Mouse (Mus musculus): ENCODE data around the gene Ccdc184. TPM values are rescaled to one million over a fixed set of nuclear protein-coding genes. Genes with fewer than 3 reads are reported as not detected.
A peak's percentile ranks its signal among the peaks of the same experiment; 100 is the strongest.

Gene Ccdc184
- polyA plus RNA-seq, 1 experiment from 2014 or later, result not detected

- Histone ChIP-seq H3K27ac (ENCODE audit: low read depth) (no peak overlapping the region), H3K4me3 (ENCODE audit: low read depth, low read length) (no peak overlapping the region), H3K27me3 (ENCODE audit: insufficient read depth, low read length) (no peaks in the 10 kb centered on the region), H3K4me2 (ENCODE audit: low read depth, low read length) (no peak overlapping the region), H3K9me3 (ENCODE audit: low read length) (no peaks in the 10 kb centered on the region), H3K4me1 (ENCODE audit: insufficient read depth) (no peaks in the 10 kb centered on the region), H3K36me3 (replicated peaks; ENCODE audit: insufficient read depth, low read length) (peaks cover 41% of the 10 kb centered on the region), H3K9ac (replicated peaks) (no peak overlapping the region)
- no peak for DNase-seq
- no peak for ATAC-seq
- 89% methylated on average over 3 of the region's 3 CpGs for WGBS (ENCODE audit: insufficient replicate concordance)
- TF ChIP-seq EP300 (IDR thresholded peaks at IDR 0.05; ENCODE audit: low read depth) (no peak), CTCF (IDR thresholded peaks at IDR 0.05; ENCODE audit: low read depth) (no peak)
Observed at GRCm38 (mm10) chr15:98133471-98133870, 33.5 kb upstream of the Ccdc184 start.

GRCm38 (mm10) chr15:98134034-98134433 lies 32.9 kb upstream of the Ccdc184 start:
- ATAC-seq (no peak), DNase-seq (no peak)
- H3K4me3 ChIP-seq (ENCODE audit: low read depth, low read length), result no peak overlapping the region
- peaks cover 41% of the 10 kb centered on the region for H3K36me3 ChIP-seq (replicated peaks; ENCODE audit: insufficient read depth, low read length)
- 87% methylated on average over 4 of the region's 4 CpGs for WGBS (ENCODE audit: insufficient replicate concordance)
- H3K27ac ChIP-seq (ENCODE audit: low read depth), result no peak overlapping the region
- H3K9me3 ChIP-seq (ENCODE audit: low read length), result no peaks in the 10 kb centered on the region
- TF ChIP-seq EP300 (IDR thresholded peaks at IDR 0.05; ENCODE audit: low read depth), result no peak
- TF ChIP-seq CTCF (IDR thresholded peaks at IDR 0.05; ENCODE audit: low read depth), result no peak
- no peak overlapping the region for H3K4me2 ChIP-seq (ENCODE audit: low read depth, low read length)
- no peaks in the 10 kb centered on the region for H3K4me1 ChIP-seq (ENCODE audit: insufficient read depth)
- no peak overlapping the region for H3K9ac ChIP-seq (replicated peaks)
- H3K27me3 ChIP-seq (ENCODE audit: insufficient read depth, low read length), result no peaks in the 10 kb centered on the region

GRCm38 (mm10) chr15:98134666-98135065 lies 32.3 kb upstream of the Ccdc184 start:
- Histone ChIP-seq H3K27me3 (ENCODE audit: insufficient read depth, low read length) (no peaks in the 10 kb centered on the region), H3K4me1 (ENCODE audit: insufficient read depth) (no peaks in the 10 kb centered on the region), H3K9ac (replicated peaks) (no peak overlapping the region), H3K4me3 (ENCODE audit: low read depth, low read length) (no peak overlapping the region), H3K36me3 (replicated peaks; ENCODE audit: insufficient read depth, low read length) (peaks cover 41% of the 10 kb centered on the region), H3K4me2 (ENCODE audit: low read depth, low read length) (no peak overlapping the region), H3K27ac (ENCODE audit: low read depth) (no peak overlapping the region), H3K9me3 (ENCODE audit: low read length) (no peaks in the 10 kb centered on the region)
- ATAC-seq (no peak), DNase-seq (no peak)
- WGBS (ENCODE audit: insufficient replicate concordance), result 75% methylated on average over 3 of the region's 3 CpGs
- TF ChIP-seq CTCF (IDR thresholded peaks at IDR 0.05; ENCODE audit: low read depth) (no peak), EP300 (IDR thresholded peaks at IDR 0.05; ENCODE audit: low read depth) (no peak)

- no peak overlapping the region for H3K4me3 ChIP-seq (ENCODE audit: low read depth, low read length)
- no peaks in the 10 kb centered on the region for H3K9me3 ChIP-seq (ENCODE audit: low read length)
- H3K4me2 ChIP-seq (ENCODE audit: low read depth, low read length), result no peak overlapping the region
- no peak for DNase-seq
- no peak for ATAC-seq
- TF ChIP-seq EP300 (IDR thresholded peaks at IDR 0.05; ENCODE audit: low read depth), result no peak
- TF ChIP-seq CTCF (IDR thresholded peaks at IDR 0.05; ENCODE audit: low read depth), result no peak
- H3K27me3 ChIP-seq (ENCODE audit: insufficient read depth, low read length), result no peaks in the 10 kb centered on the region
- no peak overlapping the region for H3K9ac ChIP-seq (replicated peaks)
- no peak overlapping the region for H3K27ac ChIP-seq (ENCODE audit: low read depth)
- 86% methylated on average over 13 of the region's 13 CpGs for WGBS (ENCODE audit: insufficient replicate concordance)
- H3K36me3 ChIP-seq (replicated peaks; ENCODE audit: insufficient read depth, low read length), result peaks cover 44% of the 10 kb centered on the region
- no peaks in the 10 kb centered on the region for H3K4me1 ChIP-seq (ENCODE audit: insufficient read depth)
Observed at GRCm38 (mm10) chr15:98135671-98136070, 31.3 kb upstream of the Ccdc184 start.

GRCm38 (mm10) chr15:98136871-98137270 lies 30.1 kb upstream of the Ccdc184 start:
- no peaks in the 10 kb centered on the region for H3K9me3 ChIP-seq (ENCODE audit: low read length)
- DNase-seq (no peak), ATAC-seq (no peak)
- no peak overlapping the region for H3K9ac ChIP-seq (replicated peaks)
- H3K4me2 ChIP-seq (ENCODE audit: low read depth, low read length), result no peak overlapping the region
- TF ChIP-seq CTCF (IDR thresholded peaks at IDR 0.05; ENCODE audit: low read depth) (no peak), EP300 (IDR thresholded peaks at IDR 0.05; ENCODE audit: low read depth) (no peak)
- H3K27me3 ChIP-seq (ENCODE audit: insufficient read depth, low read length), result no peaks in the 10 kb centered on the region
- no peak overlapping the region for H3K27ac ChIP-seq (ENCODE audit: low read depth)
- H3K36me3 ChIP-seq (replicated peaks; ENCODE audit: insufficient read depth, low read length), result peaks cover 48% of the 10 kb centered on the region
- H3K4me1 ChIP-seq (ENCODE audit: insufficient read depth), result no peaks in the 10 kb centered on the region
- 84% methylated on average over 9 of the region's 9 CpGs for WGBS (ENCODE audit: insufficient replicate concordance)
- no peak overlapping the region for H3K4me3 ChIP-seq (ENCODE audit: low read depth, low read length)

GRCm38 (mm10) chr15:98139763-98140162 lies 27.2 kb upstream of the Ccdc184 start:
- H3K27ac ChIP-seq (ENCODE audit: low read depth), result no peak overlapping the region
- H3K4me2 ChIP-seq (ENCODE audit: low read depth, low read length), result no peak overlapping the region
- peaks cover 3% of the 10 kb centered on the region; the same call in 1 of the 2 replicates for H3K4me1 ChIP-seq (ENCODE audit: insufficient read depth)
- TF ChIP-seq CTCF (IDR thresholded peaks at IDR 0.05; ENCODE audit: low read depth) (no peak), EP300 (IDR thresholded peaks at IDR 0.05; ENCODE audit: low read depth) (no peak)
- ATAC-seq (peak; percentile 57), DNase-seq (no peak)
- no peak overlapping the region for H3K9ac ChIP-seq (replicated peaks)
- H3K9me3 ChIP-seq (ENCODE audit: low read length), result no peaks in the 10 kb centered on the region
- H3K36me3 ChIP-seq (replicated peaks; ENCODE audit: insufficient read depth, low read length), result peaks cover 38% of the 10 kb centered on the region
- H3K4me3 ChIP-seq (ENCODE audit: low read depth, low read length), result no peak overlapping the region
- WGBS (ENCODE audit: insufficient replicate concordance), result 61% methylated on average over 7 of the region's 7 CpGs
- no peaks in the 10 kb centered on the region for H3K27me3 ChIP-seq (ENCODE audit: insufficient read depth, low read length)

- Histone ChIP-seq H3K4me2 (ENCODE audit: low read depth, low read length) (no peak overlapping the region), H3K4me1 (ENCODE audit: insufficient read depth) (peaks cover 7% of the 10 kb centered on the region), H3K36me3 (replicated peaks; ENCODE audit: insufficient read depth, low read length) (peaks cover 28% of the 10 kb centered on the region), H3K4me3 (ENCODE audit: low read depth, low read length) (no peak overlapping the region), H3K27ac (ENCODE audit: low read depth) (no peak overlapping the region), H3K9me3 (ENCODE audit: low read length) (no peaks in the 10 kb centered on the region), H3K27me3 (ENCODE audit: insufficient read depth, low read length) (no peaks in the 10 kb centered on the region), H3K9ac (replicated peaks) (no peak overlapping the region)
- 87% methylated on average over 5 of the region's 5 CpGs for WGBS (ENCODE audit: insufficient replicate concordance)
- ATAC-seq (no peak), DNase-seq (no peak)
- TF ChIP-seq CTCF (IDR thresholded peaks at IDR 0.05; ENCODE audit: low read depth), result no peak
- no peak for TF ChIP-seq EP300 (IDR thresholded peaks at IDR 0.05; ENCODE audit: low read depth)
Observed at GRCm38 (mm10) chr15:98140809-98141208, 26.1 kb upstream of the Ccdc184 start.
